Mouse (Mus musculus) common myeloid progenitor, adult 5-6 weeks (primary cell): ENCODE data around the gene Atp2b2. TPM values are rescaled to one million over a fixed set of nuclear protein-coding genes. Genes with fewer than 3 reads are reported as not detected.

ENCODE experiments used
- total RNA-seq: library from RNA; stranded (forward); fragments of 200-1000, 187-1606 nt; gene quantifications from 2 replicates; pipeline ENCODE4 v1.2.3, GENCODE M21; 2017

Gene Atp2b2
- total RNA-seq, 1 experiment from 2014 or later, result not detected

Other genes starting within 250 kb of the Atp2b2 start
- not detected in 2 replicates for gene Slc6a11, start 88.6 kb upstream of the Atp2b2 start, total RNA-seq
- not detected in 2 replicates for gene Slc6a1, start 240.0 kb upstream of the Atp2b2 start, total RNA-seq